Mouse (Mus musculus) hindlimb bud, embryonic 11.5 days (tissue): Measurements from ENCODE around the gene Micu1.
A peak's percentile ranks its signal among the peaks of the same experiment; 100 is the strongest.
"Not testable (repeated sequence)": the region's sequence is repeated elsewhere in the genome, so short reads cannot be mapped to it uniquely, and the experiment has no call there.

Experiments used
- DNase-seq: peaks from one replicate; pipeline ENCODE4 v3.0.0-alpha.2; 2012; ENCODE audit warnings: low read depth, low spot score; ENCODE audit errors: extremely low spot score

The Micu1 gene

DNA sequence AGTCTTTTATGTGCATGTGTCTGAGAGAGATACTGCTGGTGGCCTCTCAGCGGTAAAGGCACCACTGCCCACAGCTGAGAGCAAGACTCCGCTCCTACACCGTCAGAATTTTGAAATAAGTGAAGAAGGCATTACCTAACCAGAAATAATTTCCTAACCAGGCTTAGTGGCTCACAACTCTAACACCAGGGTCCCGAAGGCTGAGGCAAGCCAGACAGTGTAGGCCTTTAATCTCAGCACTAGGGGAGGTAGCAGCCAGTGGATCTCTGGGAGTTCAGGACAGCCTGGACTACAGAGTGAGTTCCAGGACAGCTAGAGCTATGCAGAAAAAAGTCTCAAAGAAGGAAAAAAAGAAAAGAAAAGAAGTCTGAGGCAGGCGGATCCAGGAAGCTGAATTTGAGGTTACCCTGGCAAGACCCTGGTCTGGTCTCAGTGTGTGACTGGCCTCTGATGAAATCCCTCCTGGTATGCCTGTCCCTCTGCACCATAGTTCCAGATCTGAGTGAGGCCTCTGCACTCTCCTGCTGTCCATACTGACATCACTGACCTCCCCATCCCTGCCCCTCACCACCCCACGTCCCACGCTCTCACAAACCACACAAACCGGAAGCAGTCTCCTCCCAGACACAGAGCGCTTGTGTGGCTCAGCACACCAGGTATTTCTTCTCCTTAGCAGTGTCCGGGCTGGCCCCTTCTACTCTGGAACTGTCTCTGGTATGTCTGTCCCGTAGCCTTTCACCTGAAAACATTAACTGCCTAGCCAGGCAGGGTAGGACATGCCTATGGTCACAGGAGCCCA, 146.0 kb downstream of the Micu1 start:
- DNase-seq: no peak

DNA sequence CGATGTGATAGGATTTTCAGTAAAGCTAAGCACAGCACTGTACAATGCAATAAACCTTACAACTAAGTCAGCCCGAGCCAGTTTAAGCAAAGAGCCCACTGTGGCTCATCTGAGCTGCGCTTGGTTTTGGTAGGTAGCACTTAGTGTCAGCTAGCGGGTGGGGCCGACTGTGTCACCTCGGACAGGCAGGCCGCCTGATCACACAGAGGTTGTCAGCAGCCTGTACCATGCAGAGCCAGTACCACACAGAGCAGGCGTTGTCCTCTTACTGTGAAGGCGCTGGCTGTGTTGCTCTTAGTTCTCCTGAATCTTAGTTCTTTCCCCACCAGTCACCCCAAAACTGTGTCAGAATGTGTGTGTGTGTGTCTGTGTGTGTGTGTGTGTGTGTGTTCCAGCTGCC, 146.7 kb downstream of the Micu1 start:
- no peak for DNase-seq

DNA sequence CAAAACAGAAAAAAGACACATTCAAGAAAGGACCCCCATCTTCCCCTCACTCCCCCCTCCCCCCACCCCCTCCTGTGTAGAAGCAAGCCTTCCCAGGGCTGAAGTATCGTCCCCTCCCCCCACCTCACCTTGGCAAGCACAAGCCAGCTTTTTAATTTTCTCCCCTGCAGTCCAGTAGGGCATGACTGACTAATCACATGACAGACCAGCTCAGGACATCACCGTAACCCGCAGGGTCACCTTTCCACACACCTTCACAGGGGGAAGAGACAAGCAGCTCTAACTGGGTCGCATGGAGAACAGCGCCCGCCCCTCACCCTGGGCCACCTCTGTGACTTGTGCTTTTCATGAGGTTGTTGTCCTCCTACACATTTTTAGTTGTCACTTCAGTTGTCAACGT, 147.1 kb downstream of the Micu1 start:
- DNase-seq: no peak

DNA sequence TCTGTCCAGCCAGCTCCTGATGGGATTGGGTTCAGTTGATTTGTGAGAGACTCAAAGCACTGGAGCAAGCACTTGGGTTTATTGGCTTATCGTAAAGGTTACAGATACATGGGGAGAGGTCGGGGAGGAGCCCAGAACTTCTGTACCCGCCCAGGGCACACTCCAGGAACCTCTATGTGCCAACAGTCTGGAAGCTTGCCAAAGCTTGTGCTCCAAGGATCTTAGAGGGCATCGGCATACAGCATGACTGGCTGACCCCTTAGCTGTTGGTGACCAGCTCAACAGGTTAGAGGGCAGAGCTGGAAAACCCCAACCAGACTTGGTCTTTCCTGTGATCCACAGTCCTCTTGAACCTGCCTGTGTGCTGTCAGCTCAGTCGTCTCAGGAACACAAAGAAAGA, 154.9 kb downstream of the Micu1 start:
- no peak for DNase-seq

DNA sequence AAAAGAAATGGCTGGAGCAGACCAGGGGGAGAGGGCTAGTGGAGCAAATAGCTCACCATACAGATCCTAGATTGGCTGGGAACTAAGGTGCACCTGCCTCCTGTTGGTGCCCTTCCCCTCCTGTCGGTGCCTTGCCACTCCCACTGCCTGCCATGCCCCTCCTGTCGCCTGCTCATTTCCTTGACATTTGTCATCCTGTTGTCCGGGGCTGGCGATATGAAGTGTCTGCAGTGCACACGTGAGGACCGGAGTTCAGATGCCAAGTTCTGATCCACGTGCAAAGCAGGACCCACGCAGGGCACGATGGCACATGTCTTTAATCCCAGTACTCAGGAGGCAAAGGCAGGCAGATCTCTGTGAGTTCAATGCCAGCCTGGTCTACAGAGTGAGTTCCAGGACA, 158.4 kb downstream of the Micu1 start:
- no peak for DNase-seq

DNA sequence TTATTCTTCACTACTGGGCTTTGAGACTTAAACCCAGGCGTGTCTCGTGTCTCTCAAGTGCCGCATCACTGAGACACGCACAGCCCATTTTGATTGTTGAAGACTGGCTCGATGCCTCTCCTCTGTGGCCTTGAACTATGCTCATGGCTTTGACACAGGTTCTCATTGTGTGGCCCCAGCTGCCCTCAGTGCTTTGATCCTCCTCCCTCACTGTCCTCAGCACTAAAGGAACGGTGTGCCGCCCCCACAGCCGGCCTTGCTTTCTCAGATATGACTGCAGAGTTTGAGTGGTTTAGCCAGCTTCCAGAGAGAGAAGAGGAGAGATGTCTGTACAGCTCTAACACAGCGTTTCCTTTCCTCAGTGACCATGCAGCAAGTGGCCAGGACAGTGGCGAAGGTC, 158.9 kb downstream of the Micu1 start:
- no peak for DNase-seq

DNA sequence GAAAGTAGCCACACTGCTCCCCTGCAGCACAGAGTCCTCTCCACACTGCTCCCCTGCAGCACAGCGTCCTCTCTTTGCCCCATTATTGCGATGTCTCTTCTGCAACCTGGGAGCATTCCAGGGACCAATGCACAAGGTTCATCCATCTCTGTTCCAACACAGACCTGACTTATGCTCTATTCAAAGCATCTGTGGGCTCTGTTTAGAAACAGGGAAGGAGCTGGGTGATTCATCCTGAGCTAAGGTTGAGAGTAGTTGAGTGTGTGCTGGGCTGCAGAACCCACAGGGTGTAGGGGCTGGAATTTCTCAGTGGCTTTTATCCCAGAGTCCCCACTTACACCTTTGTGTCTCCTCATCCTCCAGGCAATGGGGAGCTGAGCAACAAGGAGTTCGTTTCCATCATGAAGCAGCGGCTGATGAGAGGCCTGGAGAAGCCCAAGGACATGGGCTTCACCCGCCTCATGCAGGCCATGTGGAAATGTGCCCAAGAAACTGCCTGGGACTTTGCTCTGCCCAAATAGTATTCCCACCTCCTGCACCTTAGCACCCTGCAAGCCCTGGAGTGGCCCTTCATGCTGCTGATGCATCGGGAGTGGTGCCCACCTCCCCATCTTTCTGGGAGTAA, 160.7 kb downstream of the Micu1 start:
- no peak for DNase-seq

DNA sequence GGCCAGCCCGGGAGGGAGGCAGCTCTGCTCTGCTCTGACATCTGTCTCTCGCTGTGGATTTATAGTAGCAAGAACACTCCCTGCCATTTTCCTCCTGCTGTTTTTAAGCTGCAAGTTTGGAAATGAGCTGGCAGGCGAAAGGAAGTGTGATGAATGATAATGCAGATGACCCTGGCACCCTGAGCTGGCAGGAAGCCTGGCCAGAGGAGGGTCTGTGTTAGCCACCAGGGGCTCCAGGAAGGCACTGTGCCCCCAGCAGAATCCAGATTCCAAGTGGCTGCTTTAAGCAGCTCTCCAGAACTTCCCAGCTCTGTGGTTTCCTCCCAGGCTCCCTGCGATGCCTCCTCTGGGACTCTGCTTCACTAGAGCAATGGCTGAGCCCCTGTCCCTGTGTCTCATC, 161.3 kb downstream of the Micu1 start:
- DNase-seq: no peak

DNA sequence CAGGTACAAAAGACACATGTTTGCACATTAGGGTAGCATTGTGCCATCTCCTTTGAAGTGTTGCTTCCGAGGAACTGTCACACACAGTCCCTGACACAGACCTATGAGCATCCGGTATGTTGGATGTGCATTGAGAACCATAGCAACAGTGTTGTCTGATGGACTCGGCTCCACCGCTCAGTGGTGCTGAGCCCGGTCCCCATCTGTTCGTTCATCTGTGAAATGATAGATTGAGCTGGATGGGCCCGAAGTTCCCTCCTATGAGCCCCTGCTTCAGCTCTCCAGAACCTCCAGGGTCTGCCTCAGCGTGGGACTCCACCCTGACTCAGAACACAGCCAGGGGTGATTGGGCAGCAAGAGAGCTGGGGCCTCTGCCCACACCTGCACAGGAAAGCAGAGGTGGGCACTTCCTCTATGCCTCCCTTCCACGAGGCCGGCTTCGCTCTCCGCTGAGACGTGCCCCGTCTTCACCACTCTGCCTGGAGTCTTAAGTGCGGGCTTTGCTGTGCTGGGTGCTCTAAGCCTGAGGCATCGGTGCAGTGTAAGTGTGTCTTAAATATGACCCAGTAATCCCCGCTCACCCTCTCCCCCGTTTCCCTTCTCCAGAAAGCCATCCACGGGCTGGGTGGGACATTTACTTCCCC, 162.1 kb downstream of the Micu1 start:
- DNase-seq: no peak

DNA sequence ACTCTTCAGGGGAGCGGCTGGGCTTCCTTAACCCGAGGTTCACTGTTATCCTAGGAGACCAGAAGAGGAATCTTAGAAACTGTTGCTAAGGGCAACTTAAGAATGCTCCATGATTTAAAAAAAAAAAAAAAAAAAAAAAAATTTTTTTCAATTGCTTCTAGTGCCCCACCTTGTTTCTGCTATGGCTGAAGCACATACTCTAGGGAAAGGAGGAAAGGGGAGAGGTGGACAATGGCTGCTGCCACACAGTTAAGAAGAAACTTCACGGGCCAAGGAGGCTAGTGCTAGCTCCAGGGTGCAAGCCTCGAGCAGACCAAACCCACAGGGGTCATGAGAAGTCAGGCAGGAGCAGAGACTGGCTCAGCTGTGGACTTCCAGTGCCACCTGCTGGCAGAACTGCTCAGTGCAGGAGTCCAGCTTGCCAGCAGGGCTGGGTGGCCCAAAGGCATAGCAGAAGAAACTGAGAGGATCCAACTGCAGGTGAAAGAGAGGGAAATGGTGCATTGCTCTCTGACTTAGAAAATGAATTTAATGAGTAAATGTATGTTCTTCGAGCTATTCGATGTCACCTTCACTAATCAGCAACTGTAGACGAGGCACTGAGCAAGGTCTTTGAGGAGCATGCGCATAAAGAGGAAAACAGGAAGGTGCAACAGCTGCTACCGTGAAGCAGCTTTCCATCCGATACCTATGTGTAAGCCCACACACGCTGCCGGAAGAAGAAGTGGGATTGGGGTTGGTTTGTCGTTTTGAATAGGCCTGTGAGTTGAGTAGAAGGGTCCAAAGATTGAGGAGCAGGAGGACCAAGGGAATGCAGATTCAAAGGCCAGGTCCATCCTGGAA, 162.8 kb downstream of the Micu1 start:
- DNase-seq: peak; percentile 76

DNA sequence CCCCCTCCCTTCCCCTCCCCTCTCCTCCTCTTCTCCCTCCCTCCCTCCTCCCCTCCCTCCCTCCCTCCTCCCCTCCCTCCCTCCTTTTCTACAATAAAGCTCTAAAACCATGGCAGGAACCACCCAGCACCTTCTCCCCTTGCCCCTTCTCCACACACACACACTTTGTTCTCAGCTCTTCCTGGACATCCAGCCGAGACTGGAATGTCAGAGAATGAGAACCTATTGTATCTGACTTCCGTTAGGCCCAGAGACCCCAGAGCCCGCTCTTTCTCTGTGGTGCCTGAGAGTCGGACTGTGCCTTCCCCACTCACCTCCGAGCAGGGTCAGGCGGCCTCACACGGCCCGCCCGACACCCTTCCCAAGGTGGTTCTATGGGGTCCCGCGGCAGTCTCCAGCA, 166.0 kb downstream of the Micu1 start:
- no peak for DNase-seq

DNA sequence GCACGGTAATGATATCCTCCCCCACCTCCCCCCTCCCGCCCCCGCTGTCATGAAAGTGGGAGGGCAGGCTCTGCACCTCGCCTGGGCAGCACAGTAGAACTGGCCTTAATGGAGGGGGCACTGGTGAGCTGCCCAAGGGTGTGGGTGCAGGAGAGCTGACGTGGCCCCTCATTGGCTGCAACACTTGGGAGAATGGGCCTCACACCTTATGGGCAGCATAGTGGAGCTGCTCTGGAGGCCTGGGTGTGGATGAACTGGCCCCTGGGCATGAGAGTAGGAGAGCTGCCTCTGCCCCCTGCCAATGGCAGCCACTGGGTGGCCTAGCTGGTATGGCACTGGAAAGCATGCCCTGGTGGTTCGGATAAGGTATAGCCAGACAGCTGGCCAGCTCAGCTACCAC, 167.8 kb downstream of the Micu1 start:
- DNase-seq: no peak

DNA sequence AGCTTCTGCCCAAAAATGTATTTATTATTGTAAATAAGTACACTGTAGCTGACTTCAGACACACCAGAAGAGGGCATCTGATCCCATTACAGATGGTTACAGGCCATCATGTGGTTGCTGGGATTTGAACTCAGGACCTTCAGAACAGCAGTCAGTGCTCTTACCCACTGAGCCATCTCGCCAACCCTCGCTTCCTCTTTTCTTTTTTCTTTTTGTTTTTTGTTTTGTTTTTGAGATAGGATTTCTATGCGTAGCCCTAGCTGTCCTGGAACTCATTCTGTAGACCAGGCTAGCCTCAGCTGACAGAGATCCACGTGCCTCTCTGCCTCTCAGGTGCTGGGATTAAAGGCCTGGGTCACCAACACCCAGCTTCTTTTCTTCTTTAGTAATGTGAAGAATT, 170.4 kb downstream of the Micu1 start:
- DNase-seq: not testable (repeated sequence)

DNA sequence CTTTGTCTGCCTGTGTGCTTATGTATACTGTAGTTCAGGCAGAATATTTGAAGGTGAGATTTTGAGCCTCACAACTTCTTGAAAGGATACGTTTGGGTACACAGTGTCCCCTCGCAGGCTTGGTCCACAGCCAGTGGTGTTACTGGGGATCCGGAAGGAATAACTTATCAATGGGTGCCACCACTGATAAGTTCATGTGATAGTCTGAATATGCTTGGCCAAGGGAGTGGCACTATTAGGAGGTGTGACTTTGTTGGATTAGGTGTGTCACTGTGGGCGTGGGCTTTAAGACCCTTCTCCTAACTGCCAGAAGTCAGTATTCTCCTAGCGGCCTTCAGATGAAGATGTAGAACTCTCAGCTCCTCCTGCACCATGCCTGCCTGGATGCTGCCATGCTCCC, 170.9 kb downstream of the Micu1 start:
- DNase-seq: no peak

DNA sequence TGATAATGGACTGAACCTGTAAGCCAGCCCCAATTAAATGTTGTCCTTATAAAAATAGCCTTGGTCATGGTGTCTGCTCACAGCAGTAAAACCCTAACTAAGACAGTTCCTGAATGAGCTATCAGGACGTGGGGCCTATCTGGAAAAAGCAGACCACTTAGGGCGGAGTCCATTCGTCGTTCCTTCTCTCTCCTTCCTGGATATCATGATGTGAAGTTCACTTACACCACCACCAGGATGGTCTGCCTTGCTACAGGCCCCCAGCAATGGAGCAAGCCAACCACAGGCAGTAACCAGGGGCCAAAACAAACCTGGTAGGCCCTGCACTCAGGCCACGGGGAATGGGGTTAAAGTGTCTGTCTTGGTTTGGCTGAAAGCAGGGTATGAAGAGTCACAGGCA, 171.3 kb downstream of the Micu1 start:
- no peak for DNase-seq

DNA sequence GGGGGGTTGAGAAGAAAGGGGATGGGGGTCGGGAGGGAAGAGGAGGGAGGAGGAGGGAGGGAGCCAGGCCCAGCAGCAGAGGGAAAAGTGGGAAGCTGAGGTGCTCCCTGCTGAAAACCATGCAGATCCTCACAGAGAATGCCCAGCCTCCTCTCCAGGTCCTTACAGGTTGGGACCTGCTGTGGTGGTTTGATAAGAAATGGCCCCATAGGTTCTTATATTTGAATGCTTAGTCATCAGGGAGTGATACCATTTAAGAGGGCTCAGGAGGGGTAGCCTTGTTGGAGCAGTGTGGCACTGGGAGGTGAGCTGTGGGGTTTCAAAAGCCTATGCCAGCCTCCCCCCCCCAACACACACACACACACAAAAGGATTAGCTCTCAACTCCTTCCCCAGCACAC, 173.1 kb downstream of the Micu1 start:
- no peak for DNase-seq

DNA sequence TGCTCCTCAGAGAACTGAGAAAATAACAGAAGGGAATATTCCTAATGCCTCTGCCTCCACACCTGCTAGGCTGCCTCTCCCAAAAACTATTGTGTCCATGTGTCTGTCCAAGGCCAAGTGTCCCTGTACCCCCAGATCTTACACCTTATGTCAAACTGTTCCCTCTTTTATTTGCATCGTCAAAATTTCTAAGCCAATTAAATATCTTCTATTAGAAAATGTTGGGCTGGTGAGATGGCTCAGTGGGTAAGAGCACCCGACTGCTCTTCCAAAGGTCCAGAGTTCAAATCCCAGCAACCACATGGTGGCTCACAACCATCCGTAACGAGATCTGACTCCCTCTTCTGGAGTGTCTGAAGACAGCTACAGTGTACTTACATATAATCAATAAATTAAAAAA, 174.4 kb downstream of the Micu1 start:
- not testable (repeated sequence) for DNase-seq

DNA sequence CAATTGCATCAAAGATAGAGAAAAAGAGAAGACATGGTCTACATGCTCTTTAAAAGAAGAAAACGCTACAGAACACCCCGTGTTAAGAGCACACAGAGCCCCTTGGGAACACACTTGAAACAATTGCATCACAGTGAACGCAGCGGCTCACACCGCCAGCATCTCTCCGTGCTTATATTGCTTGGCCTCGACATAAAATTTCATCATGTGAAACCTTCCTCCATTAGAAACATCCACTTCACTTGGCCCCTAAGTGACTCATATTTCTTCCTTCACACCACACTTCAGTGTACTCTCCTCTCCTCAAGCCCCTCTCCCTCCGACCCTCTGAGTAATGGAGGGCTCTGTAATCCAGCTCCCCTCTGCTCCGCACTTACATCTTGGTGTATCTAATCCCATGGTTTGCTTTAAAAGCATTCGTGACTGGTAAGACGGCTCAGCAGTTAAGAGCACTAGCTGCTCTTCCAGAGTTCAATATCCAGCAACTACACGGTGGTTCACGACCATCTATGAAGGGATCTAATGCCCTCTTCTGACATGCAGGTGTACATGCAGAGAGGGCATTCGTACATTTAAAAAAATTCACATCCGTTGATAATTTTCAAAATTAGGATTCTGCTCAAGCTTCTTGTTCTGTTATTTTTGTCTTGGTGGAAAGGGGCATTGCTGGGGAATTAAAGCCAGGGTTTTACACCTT, 175.3 kb downstream of the Micu1 start:
- DNase-seq: no peak

DNA sequence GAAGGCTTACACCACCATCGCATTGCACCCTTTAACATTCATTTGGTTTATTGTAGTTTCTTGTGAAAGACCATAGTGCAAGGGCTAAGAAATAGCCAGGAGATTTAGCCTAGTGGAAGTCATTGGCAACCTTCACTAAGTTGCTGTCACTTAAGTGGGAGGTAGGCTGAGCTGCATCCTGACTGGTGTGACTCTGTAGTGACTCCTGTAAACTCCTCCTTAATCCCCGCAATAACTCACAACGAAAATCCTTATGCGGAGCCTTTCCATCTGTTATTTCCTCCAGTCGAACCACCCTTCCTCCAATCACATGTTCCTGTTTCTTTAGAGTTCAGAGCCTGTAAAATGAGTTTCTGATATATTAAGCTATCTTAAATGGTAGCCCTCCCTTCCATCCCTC, 176.5 kb downstream of the Micu1 start:
- no peak for DNase-seq

DNA sequence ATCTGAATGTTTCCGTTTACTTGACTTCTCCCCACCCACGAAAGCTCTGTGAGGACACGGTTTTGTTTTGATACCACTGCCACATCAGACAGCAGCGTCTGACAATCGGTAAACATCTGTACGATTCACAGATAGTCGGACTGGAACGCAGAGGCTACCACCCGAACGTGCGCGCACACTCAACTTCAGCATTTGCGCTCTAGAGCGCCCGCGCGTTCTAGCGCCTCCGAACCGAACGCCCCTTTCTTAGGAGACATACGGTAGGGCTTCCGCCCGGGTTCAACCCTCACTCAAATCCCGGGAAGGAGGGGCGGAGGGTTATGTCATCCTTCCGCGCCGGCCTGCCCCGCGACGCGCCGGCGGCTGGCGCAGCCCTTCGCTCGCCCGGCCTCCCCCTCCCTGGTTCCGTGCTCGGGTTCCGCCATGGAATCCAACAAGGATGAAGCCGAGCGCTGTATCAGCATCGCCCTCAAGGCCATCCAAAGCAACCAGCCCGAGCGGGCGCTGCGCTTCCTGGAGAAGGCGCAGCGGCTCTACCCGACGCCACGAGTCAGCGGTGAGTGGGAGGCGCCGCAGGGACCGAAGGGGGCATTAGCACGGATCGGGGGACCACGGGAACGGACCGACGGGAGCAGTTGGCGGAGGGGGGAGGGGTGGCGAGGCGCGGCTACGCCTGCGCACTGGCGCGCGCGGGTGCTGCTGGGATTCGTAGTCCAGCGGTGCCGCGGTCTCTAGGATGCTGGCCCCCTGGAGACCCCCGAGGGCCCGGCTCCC, 177.2 kb downstream of the Micu1 start, which contains the start of gene Dnajb12:
TSS of gene Dnajb12 (plus strand) at position 302 of the 774 bp plus-strand sequence.
- peak; percentile 89 for DNase-seq
